Mouse (Mus musculus) intestine, embryonic 15.5 days (tissue): ENCODE data around the gene Sec11a. TPM values are rescaled to one million over a fixed set of nuclear protein-coding genes. Genes with fewer than 3 reads are reported as not detected.

Source experiments
- ATAC-seq: fragments of 200-750 bp; cut with Nextera tagmentation; 2 replicates; pipeline ENCODE4 v1.8.0; 2017; ENCODE audit warnings: moderate TSS enrichment, moderate library complexity
- H3K27ac ChIP-seq: fragments of 300-500 bp; sonication (generic); 2 replicates; pipeline ENCODE4 v1.5.1; 2015; ENCODE audit warnings: mild to moderate bottlenecking, inconsistent platforms
- H3K27me3 ChIP-seq: fragments of 300-500 bp; sonication (generic); replicated peaks from 2 replicates; pipeline ENCODE4 v1.6.1; 2015; ENCODE audit warnings: inconsistent platforms
- H3K36me3 ChIP-seq: fragments of 300-500 bp; sonication (generic); 2 replicates; pipeline ENCODE4 v1.6.1; 2015; ENCODE audit warnings: inconsistent platforms
- H3K4me1 ChIP-seq: fragments of 300-500 bp; sonication (generic); replicated peaks from 2 replicates; pipeline ENCODE4 v1.6.1; 2015; ENCODE audit warnings: inconsistent platforms
- H3K4me2 ChIP-seq: fragments of 300-500 bp; sonication (generic); replicated peaks from 2 replicates; pipeline ENCODE4 v1.6.1; 2015; ENCODE audit warnings: mild to moderate bottlenecking, inconsistent platforms
- H3K4me3 ChIP-seq: fragments of 300-500 bp; sonication (generic); replicated peaks from 2 replicates; pipeline ENCODE4 v1.5.1; 2015; ENCODE audit warnings: inconsistent platforms
- H3K9ac ChIP-seq: fragments of 300-500 bp; sonication (generic); 2 replicates; pipeline ENCODE4 v1.6.1; 2015; ENCODE audit warnings: inconsistent platforms
- H3K9me3 ChIP-seq: fragments of 300-500 bp; sonication (generic); 2 replicates; pipeline ENCODE4 v1.6.1; 2016; ENCODE audit warnings: inconsistent platforms
- WGBS: fragments of 180-500 bp; shearing (Covaris S2); methylation state at CpG from one replicate; pipeline ENCODE4 v1.1.7; 2015; 5-methylcytosine and 5-hydroxymethylcytosine counted together
- polyA plus RNA-seq: library from polyadenylated mRNA; unstranded; fragments of >200 nt; fragmentation: Nextera tagmentation; extraction: Ambion mirVana; gene quantifications from 2 replicates; pipeline ENCODE4 v1.2.1, GENCODE M21; 2015

Sec11a gene
- polyA plus RNA-seq, 1 experiment from 2014 or later = 254 TPM

DNA sequence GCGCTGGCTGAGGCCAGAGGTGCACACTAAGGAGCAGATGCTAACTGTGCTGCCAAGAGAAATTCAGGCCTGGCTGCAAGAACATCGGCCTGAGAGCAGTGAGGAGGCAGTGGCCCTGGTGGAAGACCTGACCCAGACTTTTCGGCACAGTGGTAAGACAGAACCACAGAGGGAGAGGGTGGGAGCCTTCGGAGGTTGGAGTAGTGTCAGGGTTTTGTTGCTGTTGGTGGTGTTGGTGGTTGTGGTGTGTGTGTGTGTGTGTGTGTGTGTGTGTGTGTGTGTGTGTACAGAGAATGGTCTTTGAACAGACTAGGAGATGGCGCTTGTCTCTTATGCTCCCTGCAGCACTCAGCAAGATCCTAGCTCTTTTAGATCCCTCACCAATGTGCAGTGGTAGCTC lies 84.1 kb downstream of the Sec11a start:
- Histone ChIP-seq H3K27ac (no peak overlapping the region), H3K4me1 (peaks cover 33% of the 10 kb centered on the region), H3K27me3 (no peaks in the 10 kb centered on the region), H3K4me2 (0 out of 2 replicates have a peak overlapping the region, but pooled peaks have one; percentile 12), H3K4me3 (no peak overlapping the region), H3K9ac (peak overlapping the region; percentile 10; the same call in 1 of the 2 replicates), H3K9me3 (no peaks in the 10 kb centered on the region), H3K36me3 (peaks cover 9% of the 10 kb centered on the region)
- 81% methylated on average over 5 of the region's 5 CpGs for WGBS
- no peak for ATAC-seq

DNA sequence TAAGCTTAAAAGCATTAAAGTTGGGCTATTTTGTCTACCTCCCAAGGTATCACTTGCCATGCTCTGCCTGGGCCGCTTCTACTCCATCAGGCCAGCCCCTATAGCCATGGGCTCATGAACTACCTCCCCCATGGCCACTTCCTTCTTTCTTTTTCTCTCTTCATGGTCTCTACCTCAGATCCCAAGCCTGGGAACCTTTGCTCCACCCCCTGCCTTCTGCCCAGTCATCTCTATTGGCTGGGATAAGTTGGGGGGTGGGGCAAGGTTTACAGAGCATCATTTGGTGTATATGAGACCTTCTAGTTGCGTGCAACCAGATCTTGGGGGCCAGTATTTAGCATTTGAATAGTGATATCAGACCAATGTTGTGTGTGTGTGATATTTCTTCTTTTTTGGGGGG lies 85.1 kb downstream of the Sec11a start:
- 82% methylated on average over 2 of the region's 2 CpGs for WGBS
- H3K4me2 ChIP-seq = 0 out of 2 replicates have a peak overlapping the region, but pooled peaks have one; percentile 14

DNA sequence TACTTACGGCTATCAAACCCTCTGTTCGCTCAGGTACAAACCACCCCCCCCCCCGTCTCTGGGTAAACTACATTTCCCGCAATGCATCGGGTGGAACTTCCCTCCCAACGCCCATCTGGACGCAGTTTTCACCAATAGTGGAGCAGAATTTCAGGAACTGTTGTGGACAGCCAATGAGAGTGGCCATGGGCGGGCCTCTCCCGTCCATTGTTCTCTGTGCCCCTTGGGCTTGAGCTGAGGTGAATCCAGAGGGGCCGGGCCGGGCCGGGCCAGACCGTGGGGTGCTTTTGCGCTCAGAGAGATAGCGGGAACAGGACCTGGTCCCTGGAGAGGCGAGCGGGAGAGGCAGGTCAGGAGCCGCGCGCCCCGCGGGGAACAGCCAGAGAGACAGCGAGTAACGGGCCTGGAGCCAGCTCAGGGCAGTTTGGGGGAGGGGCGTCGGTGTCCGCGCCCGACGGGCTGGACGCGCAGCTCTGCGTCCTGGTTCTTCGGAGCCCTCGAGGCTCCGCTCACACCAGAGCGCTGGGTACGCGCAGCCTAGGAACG lies 86.8 kb downstream of the Sec11a start, which contains the start of gene Zscan2:
Gene Zscan2 (plus strand): TSS at position 192 of the 546 bp plus-strand sequence.
- no peaks in the 10 kb centered on the region for H3K9me3 ChIP-seq
- peak within 1 kb of the TSS; percentile 92 for H3K27ac ChIP-seq
- H3K4me2 ChIP-seq = peak within 1 kb of the TSS; percentile 81
- H3K4me3 ChIP-seq = peak within 1 kb of the TSS; percentile 98
- H3K36me3 ChIP-seq = peaks cover 3% of the 10 kb centered on the region; the same call in 1 of the 2 replicates
- ATAC-seq = peak; percentile 98
- H3K27me3 ChIP-seq = no peaks in the 10 kb centered on the region
- under 1% methylated on average over 40 of the region's 40 CpGs for WGBS
- peaks cover 28% of the 10 kb centered on the region for H3K4me1 ChIP-seq
- peak within 1 kb of the TSS; percentile 92 for H3K9ac ChIP-seq

More for the DNA sequence above, 85.1 kb downstream of the Sec11a start:
- Histone ChIP-seq H3K27ac (no peak overlapping the region), H3K4me3 (no peak overlapping the region), H3K27me3 (no peaks in the 10 kb centered on the region), H3K9me3 (no peaks in the 10 kb centered on the region), H3K4me1 (peaks cover 33% of the 10 kb centered on the region), H3K9ac (no peak overlapping the region), H3K36me3 (peaks cover 3% of the 10 kb centered on the region; the same call in 1 of the 2 replicates)
- ATAC-seq = no peak

DNA sequence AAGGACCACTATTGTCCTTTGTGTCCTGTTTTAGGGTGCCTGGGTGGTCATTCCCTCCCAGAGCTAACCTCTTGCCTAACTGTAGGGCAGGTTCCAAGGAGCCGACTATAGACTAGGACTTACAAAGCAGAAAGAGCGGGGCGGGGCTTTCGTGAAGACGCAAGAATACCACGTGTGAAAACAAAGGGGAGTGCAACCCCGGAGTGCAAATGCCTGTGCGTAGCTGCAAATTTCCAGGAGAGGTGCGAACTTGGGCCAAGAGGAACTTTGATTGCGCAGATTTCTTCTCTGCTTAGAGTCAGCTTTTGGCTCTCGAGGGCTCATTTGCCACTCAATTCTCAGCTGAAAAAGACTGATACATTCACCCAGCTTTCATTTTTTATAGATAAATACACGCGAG lies 87.4 kb downstream of the Sec11a start:
- Histone ChIP-seq H3K4me1 (peaks cover 23% of the 10 kb centered on the region), H3K27ac (no peak overlapping the region), H3K36me3 (peaks cover 3% of the 10 kb centered on the region; the same call in 1 of the 2 replicates), H3K9me3 (no peaks in the 10 kb centered on the region), H3K4me3 (peak overlapping the region; percentile 98), H3K4me2 (peak overlapping the region; percentile 76), H3K9ac (peak overlapping the region; percentile 92), H3K27me3 (no peaks in the 10 kb centered on the region)
- under 1% methylated on average over 13 of the region's 13 CpGs for WGBS
- peak; percentile 67 for ATAC-seq

DNA sequence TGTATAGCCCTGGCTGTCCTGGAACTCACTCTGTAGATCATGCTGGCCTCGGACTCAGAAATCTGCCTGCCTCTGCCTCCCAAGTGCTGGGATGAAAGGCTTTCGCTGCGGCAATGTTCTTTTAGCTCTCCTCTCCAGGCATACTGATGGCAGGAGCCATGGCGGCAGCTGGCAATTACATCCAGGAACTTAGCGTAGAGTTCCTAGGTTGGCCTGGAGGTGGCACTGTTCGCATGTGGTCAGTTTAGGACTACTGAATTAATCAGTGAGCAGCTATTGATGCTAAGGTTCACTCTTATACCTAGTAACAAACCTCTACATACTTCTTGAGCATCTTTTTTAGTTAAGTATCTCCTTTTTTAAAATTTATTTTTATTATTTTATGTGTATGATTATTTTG lies 90.4 kb downstream of the Sec11a start:
- Histone ChIP-seq H3K27me3 (no peaks in the 10 kb centered on the region), H3K9me3 (no peaks in the 10 kb centered on the region), H3K27ac (no peak overlapping the region), H3K4me1 (peaks cover 10% of the 10 kb centered on the region; the same call in 1 of the 2 replicates), H3K4me3 (no peak overlapping the region), H3K9ac (no peak overlapping the region), H3K36me3 (no peaks in the 10 kb centered on the region), H3K4me2 (no peak overlapping the region)
- ATAC-seq = no peak
- WGBS = 20% methylated on average over 6 of the region's 6 CpGs

DNA sequence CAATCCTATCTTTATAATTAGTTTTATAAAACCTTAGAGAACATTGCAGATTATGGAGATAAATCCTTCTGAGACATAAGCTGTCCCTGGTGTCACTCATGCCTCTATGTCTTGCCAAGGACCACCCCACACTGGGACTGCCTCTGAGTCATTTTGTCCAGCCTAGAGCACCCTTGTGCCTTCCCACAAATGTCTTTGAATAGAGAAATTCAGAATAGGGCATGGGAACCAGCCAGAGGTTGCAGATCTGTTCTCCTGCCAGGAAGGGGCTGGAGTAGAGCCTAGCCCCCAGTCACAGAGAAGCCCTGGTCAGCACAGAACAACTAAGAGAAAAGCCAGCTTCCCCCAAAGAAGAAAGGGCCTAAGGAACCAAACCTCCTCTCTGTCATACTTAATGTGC lies 92.3 kb downstream of the Sec11a start:
- Histone ChIP-seq H3K36me3 (no peaks in the 10 kb centered on the region), H3K4me3 (no peak overlapping the region)
- ATAC-seq = no peak

More for the DNA sequence above, 92.3 kb downstream of the Sec11a start:
- Histone ChIP-seq H3K9ac (no peak overlapping the region), H3K27ac (no peak overlapping the region), H3K4me2 (no peak overlapping the region), H3K27me3 (no peaks in the 10 kb centered on the region), H3K9me3 (no peaks in the 10 kb centered on the region), H3K4me1 (peaks cover 5% of the 10 kb centered on the region; the same call in 1 of the 2 replicates)

Other genes starting within 250 kb of the Sec11a start
- gene Iqgap1, start 121.8 kb downstream of the Sec11a start, polyA plus RNA-seq = 72.9 and 76.2 TPM in 2 replicates
- 1.1 and 1.6 TPM in 2 replicates for gene Zscan2, start 86.9 kb downstream of the Sec11a start, polyA plus RNA-seq
- 32.8 and 35.7 TPM in 2 replicates for gene Wdr73, start 46.5 kb downstream of the Sec11a start, polyA plus RNA-seq
- gene Nmb, start 42.7 kb downstream of the Sec11a start, polyA plus RNA-seq = 4.5 and 4.6 TPM in 2 replicates
- gene Zfp592, start 45.9 kb upstream of the Sec11a start, polyA plus RNA-seq = 9.8 and 10.7 TPM in 2 replicates
- gene Alpk3, start 109.8 kb upstream of the Sec11a start, polyA plus RNA-seq = 4.0 and 5.2 TPM in 2 replicates
- 5.1 and 6.9 TPM in 2 replicates for gene Slc28a1, start 167.0 kb upstream of the Sec11a start, polyA plus RNA-seq